Mouse (Mus musculus) megakaryocyte, embryonic 14.5 days (primary cell): ENCODE results near the gene Mcm5.

Experiments used
- FLI1 ChIP-seq: IDR thresholded peaks from 2 replicates; pipeline ENCODE4 v1.6.1; 2012; ENCODE audit warnings: low read length, inconsistent platforms, mixed read lengths
- GATA1 ChIP-seq: IDR thresholded peaks from 3 replicates; pipeline ENCODE4 v1.6.1; 2012; ENCODE audit warnings: mixed read lengths, low read length, inconsistent platforms, borderline replicate concordance

DNA sequence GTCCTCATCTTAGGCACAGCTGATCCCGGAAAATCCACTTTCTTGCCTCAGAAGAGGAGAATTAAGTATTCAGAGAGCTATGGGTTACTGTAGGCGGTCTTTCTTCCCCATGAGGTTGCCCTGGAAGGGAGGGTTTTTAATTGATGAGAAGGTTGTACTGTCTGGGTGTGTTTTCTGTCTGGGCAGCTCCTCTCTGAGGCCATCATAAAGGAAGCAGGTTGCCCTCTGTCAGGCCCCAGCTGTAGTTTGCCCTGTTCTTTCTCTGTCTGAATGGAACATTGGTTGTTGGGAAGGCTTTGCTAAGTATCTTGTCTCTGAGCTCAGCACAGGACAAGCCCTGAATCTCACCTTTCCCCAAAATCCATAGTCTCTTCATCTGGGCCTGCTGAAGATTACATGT is 24.0 kb downstream of the Mcm5 start:
- no peak for TF ChIP-seq GATA1
- TF ChIP-seq FLI1 = no peak
